Mouse (Mus musculus) monocyte, adult 5-6 weeks (primary cell): ENCODE results near the gene Nsun5. TPM values are rescaled to one million over a fixed set of nuclear protein-coding genes. Genes with fewer than 3 reads are reported as not detected.

ENCODE experiments used
- total RNA-seq: library from RNA; stranded (forward); fragments of 200-1000, 200-491, 200-594 nt; gene quantifications from 3 replicates; pipeline ENCODE4 v1.2.3, GENCODE M21; 2017

Gene Nsun5
- total RNA-seq, 1 experiment from 2014 or later = 14.9 TPM

Other genes with a start within 250 kb of the Nsun5 start
- 4.3 to 9.9 TPM (median 9.6 TPM) in 3 replicates for gene Tbl2, start 220.3 kb upstream of the Nsun5 start, total RNA-seq
- 52.4 to 63.3 TPM (median 53.1 TPM) in 3 replicates for gene Bcl7b, start 201.7 kb upstream of the Nsun5 start, total RNA-seq
- 100 to 162 TPM (median 112 TPM) in 3 replicates for gene Baz1b, start 182.7 kb upstream of the Nsun5 start, total RNA-seq
- not detected in 3 replicates for gene Fzd9, start 118.7 kb upstream of the Nsun5 start, total RNA-seq
- gene Fkbp6, start 19.9 kb upstream of the Nsun5 start, total RNA-seq = not detected in 3 replicates
- gene Trim50, start 16.7 kb upstream of the Nsun5 start, total RNA-seq = not detected in 3 replicates
- gene Pom121, start 24.6 kb downstream of the Nsun5 start, total RNA-seq = 4.1 to 8.7 TPM (median 4.4 TPM) in 3 replicates
- 136 to 193 TPM (median 152 TPM) in 3 replicates for gene Hip1, start 175.2 kb downstream of the Nsun5 start, total RNA-seq
- not detected in 3 replicates for gene Ccl26, start 193.6 kb downstream of the Nsun5 start, total RNA-seq
- not detected in 3 replicates for gene Ccl24, start 203.1 kb downstream of the Nsun5 start, total RNA-seq